Mouse (Mus musculus): ENCODE data around the gene Ugt1a7c. TPM values are rescaled to one million over a fixed set of nuclear protein-coding genes. Genes with fewer than 3 reads are reported as not detected.
A peak's percentile ranks its signal among the peaks of the same experiment; 100 is the strongest.

The Ugt1a7c gene
- polyA plus RNA-seq, 1 experiment from 2014 or later, result 82.7 TPM

- H3K27me3 ChIP-seq (replicated peaks; ENCODE audit: control insufficient read depth, insufficient read depth, low read length), result no peaks in the 10 kb centered on the region
- H3K4me2 ChIP-seq (ENCODE audit: low read depth, low read length), result no peak overlapping the region
- peaks cover 74% of the 10 kb centered on the region for H3K9me3 ChIP-seq (ENCODE audit: control insufficient read depth, low read length)
- no peaks in the 10 kb centered on the region for H3K36me3 ChIP-seq (ENCODE audit: control insufficient read depth, insufficient read depth, low read length)
- no peaks in the 10 kb centered on the region for H3K4me1 ChIP-seq (ENCODE audit: control insufficient read depth, insufficient read depth, low read length)
- H3K4me3 ChIP-seq (ENCODE audit: low read length), result no peak overlapping the region
- no peak overlapping the region for H3K9ac ChIP-seq (ENCODE audit: low read depth, low read length)
- ATAC-seq, result no peak
- H3K27ac ChIP-seq (ENCODE audit: low read length), result no peak overlapping the region
- 71% methylated on average over 7 of the region's 7 CpGs for whole genome bisulfite sequencing
These were observed 135.6 kb downstream of the Ugt1a7c start for GRCm38 (mm10) chr1:88230421-88230820.

- H3K27me3 ChIP-seq (replicated peaks; ENCODE audit: control insufficient read depth, insufficient read depth, low read length), result no peaks in the 10 kb centered on the region
- no peak overlapping the region for H3K27ac ChIP-seq (ENCODE audit: low read length)
- peaks cover 72% of the 10 kb centered on the region for H3K9me3 ChIP-seq (ENCODE audit: control insufficient read depth, low read length)
- H3K9ac ChIP-seq (ENCODE audit: low read depth, low read length), result no peak overlapping the region
- no peaks in the 10 kb centered on the region for H3K4me1 ChIP-seq (ENCODE audit: control insufficient read depth, insufficient read depth, low read length)
- 77% methylated on average over 6 of the region's 6 CpGs for WGBS
- H3K36me3 ChIP-seq (ENCODE audit: control insufficient read depth, insufficient read depth, low read length), result no peaks in the 10 kb centered on the region
- no peak for ATAC-seq
- H3K4me2 ChIP-seq (ENCODE audit: low read depth, low read length), result no peak overlapping the region
- H3K4me3 ChIP-seq (ENCODE audit: low read length), result no peak overlapping the region
These were observed 136.3 kb downstream of the Ugt1a7c start for GRCm38 (mm10) chr1:88230981-88231802.

DNA sequence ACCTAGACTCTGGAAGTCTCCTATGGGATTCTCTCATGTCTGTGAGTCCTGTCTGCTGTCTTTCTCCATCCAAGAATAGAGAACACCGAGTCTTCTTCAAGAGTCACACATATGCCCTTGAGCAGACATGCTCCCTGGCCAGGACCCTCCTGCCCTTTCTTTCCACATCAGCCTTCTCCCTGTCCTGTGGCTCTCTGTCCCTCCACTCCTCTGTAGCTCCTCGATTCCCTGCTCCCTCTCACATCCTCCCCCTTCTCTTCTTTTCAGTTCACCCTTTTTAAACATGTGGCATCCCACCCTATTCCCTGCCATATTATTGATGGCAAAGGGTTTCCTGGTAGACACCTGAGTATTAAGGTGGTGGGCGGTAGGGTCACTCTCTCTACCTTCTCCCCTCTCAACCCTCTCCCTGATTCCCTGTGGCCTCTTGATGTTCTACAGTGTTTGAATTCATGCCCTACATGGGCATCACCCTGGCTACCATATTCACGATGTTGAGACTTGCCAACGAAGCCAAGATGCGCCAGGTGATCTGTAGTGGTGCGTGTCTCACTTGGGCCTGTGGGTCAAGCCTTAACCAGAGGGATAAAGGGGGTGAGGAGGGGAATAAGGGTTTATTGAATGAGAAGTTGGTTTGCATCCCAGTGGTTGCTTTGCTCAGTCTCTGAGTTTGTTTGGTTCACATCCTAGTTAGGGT lies 137.1 kb downstream of the Ugt1a7c start:
- Histone ChIP-seq H3K27ac (ENCODE audit: low read length) (no peak overlapping the region), H3K4me1 (ENCODE audit: control insufficient read depth, insufficient read depth, low read length) (no peaks in the 10 kb centered on the region), H3K4me2 (ENCODE audit: low read depth, low read length) (no peak overlapping the region), H3K4me3 (ENCODE audit: low read length) (no peak overlapping the region), H3K36me3 (ENCODE audit: control insufficient read depth, insufficient read depth, low read length) (no peaks in the 10 kb centered on the region), H3K9ac (ENCODE audit: low read depth, low read length) (no peak overlapping the region), H3K27me3 (replicated peaks; ENCODE audit: control insufficient read depth, insufficient read depth, low read length) (no peaks in the 10 kb centered on the region), H3K9me3 (ENCODE audit: control insufficient read depth, low read length) (peaks cover 70% of the 10 kb centered on the region)
- no peak for ATAC-seq
- WGBS, result 69% methylated on average over 7 of the region's 7 CpGs

- ATAC-seq, result no peak
- Histone ChIP-seq H3K9me3 (ENCODE audit: control insufficient read depth, low read length) (peaks cover 75% of the 10 kb centered on the region), H3K9ac (ENCODE audit: low read depth, low read length) (no peak overlapping the region), H3K4me3 (ENCODE audit: low read length) (no peak overlapping the region), H3K4me1 (ENCODE audit: control insufficient read depth, insufficient read depth, low read length) (no peaks in the 10 kb centered on the region), H3K4me2 (ENCODE audit: low read depth, low read length) (no peak overlapping the region), H3K27me3 (replicated peaks; ENCODE audit: control insufficient read depth, insufficient read depth, low read length) (no peaks in the 10 kb centered on the region), H3K27ac (ENCODE audit: low read length) (no peak overlapping the region), H3K36me3 (ENCODE audit: control insufficient read depth, insufficient read depth, low read length) (no peaks in the 10 kb centered on the region)
- WGBS, result 57% methylated on average over 3 of the region's 3 CpGs
These were observed 138.0 kb downstream of the Ugt1a7c start for GRCm38 (mm10) chr1:88232664-88233380.

GRCm38 (mm10) chr1:88233421-88234247 lies 138.8 kb downstream of the Ugt1a7c start:
- no peak overlapping the region for H3K27ac ChIP-seq (ENCODE audit: low read length)
- H3K9me3 ChIP-seq (ENCODE audit: control insufficient read depth, low read length), result peaks cover 75% of the 10 kb centered on the region
- 0 out of 2 replicates have a peak, but pooled peaks have one; percentile 9 for ATAC-seq
- no peaks in the 10 kb centered on the region for H3K36me3 ChIP-seq (ENCODE audit: control insufficient read depth, insufficient read depth, low read length)
- no peaks in the 10 kb centered on the region for H3K27me3 ChIP-seq (replicated peaks; ENCODE audit: control insufficient read depth, insufficient read depth, low read length)
- H3K4me1 ChIP-seq (ENCODE audit: control insufficient read depth, insufficient read depth, low read length), result no peaks in the 10 kb centered on the region
- no peak overlapping the region for H3K4me3 ChIP-seq (ENCODE audit: low read length)
- no peak overlapping the region for H3K4me2 ChIP-seq (ENCODE audit: low read depth, low read length)
- H3K9ac ChIP-seq (ENCODE audit: low read depth, low read length), result no peak overlapping the region
- 68% methylated on average over 14 of the region's 14 CpGs for WGBS

DNA sequence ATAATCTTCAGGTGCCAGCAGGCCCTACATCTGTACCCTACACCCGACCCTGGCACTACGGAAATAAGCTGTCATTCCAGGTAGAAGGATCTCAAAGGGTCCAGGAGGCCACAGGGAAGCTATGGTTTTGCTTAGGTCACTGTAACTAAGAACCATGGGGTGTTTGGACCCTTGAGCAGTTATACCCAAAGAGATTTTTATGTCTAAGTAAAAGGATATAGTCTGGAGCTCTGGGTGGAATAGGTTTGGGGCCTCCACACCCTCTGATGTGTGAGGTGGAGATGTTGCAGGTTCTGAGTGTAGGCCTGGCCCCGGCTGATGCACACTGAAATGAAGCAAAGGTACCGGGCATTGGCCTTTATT lies 139.4 kb downstream of the Ugt1a7c start:
- peaks cover 77% of the 10 kb centered on the region for H3K9me3 ChIP-seq (ENCODE audit: control insufficient read depth, low read length)
- H3K4me3 ChIP-seq (ENCODE audit: low read length), result no peak overlapping the region
- no peak overlapping the region for H3K9ac ChIP-seq (ENCODE audit: low read depth, low read length)
- no peaks in the 10 kb centered on the region for H3K36me3 ChIP-seq (ENCODE audit: control insufficient read depth, insufficient read depth, low read length)
- H3K4me2 ChIP-seq (ENCODE audit: low read depth, low read length), result no peak overlapping the region
- ATAC-seq, result no peak
- WGBS, result 68% methylated on average over 4 of the region's 4 CpGs
- no peaks in the 10 kb centered on the region for H3K4me1 ChIP-seq (ENCODE audit: control insufficient read depth, insufficient read depth, low read length)
- no peak overlapping the region for H3K27ac ChIP-seq (ENCODE audit: low read length)
- no peaks in the 10 kb centered on the region for H3K27me3 ChIP-seq (replicated peaks; ENCODE audit: control insufficient read depth, insufficient read depth, low read length)

DNA sequence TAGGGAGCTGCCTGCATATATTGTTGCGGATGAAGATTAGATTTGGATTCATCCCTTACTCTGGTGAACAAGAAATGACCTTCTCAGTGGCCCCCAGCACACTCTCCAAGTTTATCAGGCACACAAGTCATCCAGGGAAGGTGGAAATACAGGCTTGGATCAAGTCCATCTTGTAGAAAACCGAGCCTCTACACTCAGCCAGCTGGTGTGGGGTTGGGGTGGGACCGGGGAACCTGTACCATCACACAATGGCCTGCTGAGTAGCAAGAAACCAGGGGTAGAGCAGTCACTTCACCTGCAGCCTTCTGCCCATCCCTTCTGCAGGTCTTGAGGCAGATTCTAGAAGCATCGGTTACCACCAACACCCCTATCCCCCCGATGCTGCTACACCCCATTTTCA lies 139.8 kb downstream of the Ugt1a7c start:
- H3K4me1 ChIP-seq (ENCODE audit: control insufficient read depth, insufficient read depth, low read length), result no peaks in the 10 kb centered on the region
- ATAC-seq, result no peak
- 44% methylated on average over 5 of the region's 5 CpGs for WGBS
- no peak overlapping the region for H3K9ac ChIP-seq (ENCODE audit: low read depth, low read length)
- no peaks in the 10 kb centered on the region for H3K36me3 ChIP-seq (ENCODE audit: control insufficient read depth, insufficient read depth, low read length)
- no peak overlapping the region for H3K4me2 ChIP-seq (ENCODE audit: low read depth, low read length)
- no peaks in the 10 kb centered on the region for H3K27me3 ChIP-seq (replicated peaks; ENCODE audit: control insufficient read depth, insufficient read depth, low read length)
- H3K9me3 ChIP-seq (ENCODE audit: control insufficient read depth, low read length), result peaks cover 78% of the 10 kb centered on the region
- no peak overlapping the region for H3K4me3 ChIP-seq (ENCODE audit: low read length)
- no peak overlapping the region for H3K27ac ChIP-seq (ENCODE audit: low read length)

GRCm38 (mm10) chr1:88235046-88235893 lies 140.4 kb downstream of the Ugt1a7c start:
- peaks cover 72% of the 10 kb centered on the region for H3K9me3 ChIP-seq (ENCODE audit: control insufficient read depth, low read length)
- no peak for ATAC-seq

More at GRCm38 (mm10) chr1:88235046-88235893, 140.4 kb downstream of the Ugt1a7c start:
- Histone ChIP-seq H3K4me3 (ENCODE audit: low read length) (no peak overlapping the region), H3K27ac (ENCODE audit: low read length) (no peak overlapping the region), H3K27me3 (replicated peaks; ENCODE audit: control insufficient read depth, insufficient read depth, low read length) (no peaks in the 10 kb centered on the region), H3K9ac (ENCODE audit: low read depth, low read length) (no peak overlapping the region), H3K4me1 (ENCODE audit: control insufficient read depth, insufficient read depth, low read length) (no peaks in the 10 kb centered on the region), H3K4me2 (ENCODE audit: low read depth, low read length) (no peak overlapping the region), H3K36me3 (ENCODE audit: control insufficient read depth, insufficient read depth, low read length) (no peaks in the 10 kb centered on the region)
- 63% methylated on average over 11 of the region's 11 CpGs for WGBS

Measured in intestine, embryonic 16.5 days (tissue).